Mouse (Mus musculus) limb, embryonic 13.5 days (tissue): ENCODE data around the gene 1700020L24Rik. TPM values are rescaled to one million over a fixed set of nuclear protein-coding genes. Genes with fewer than 3 reads are reported as not detected.

Experiments used
- ATAC-seq: fragments of 200-750 bp; cut with Nextera tagmentation; 2 replicates; pipeline ENCODE4 v1.8.0; 2017; ENCODE audit warnings: low read depth, moderate number of reproducible peaks, moderate TSS enrichment; ENCODE audit not compliant: low FRiP score
- H3K27ac ChIP-seq: fragments of 300-500 bp; sonication (generic); 2 replicates; pipeline ENCODE4 v1.5.1; 2015; ENCODE audit warnings: inconsistent platforms, mild to moderate bottlenecking, moderate library complexity
- H3K27me3 ChIP-seq: fragments of 300-500 bp; sonication (generic); 2 replicates; pipeline ENCODE4 v1.6.1; 2015; ENCODE audit warnings: mild to moderate bottlenecking, inconsistent platforms
- H3K36me3 ChIP-seq: fragments of 300-500 bp; sonication (generic); 2 replicates; pipeline ENCODE4 v1.6.1; 2015; ENCODE audit warnings: inconsistent platforms, mild to moderate bottlenecking, moderate library complexity
- H3K4me1 ChIP-seq: fragments of 300-500 bp; sonication (generic); 2 replicates; pipeline ENCODE4 v1.6.1; 2015; ENCODE audit warnings: inconsistent platforms
- H3K4me2 ChIP-seq: fragments of 300-500 bp; sonication (generic); replicated peaks from 2 replicates; pipeline ENCODE4 v1.6.1; 2015; ENCODE audit warnings: inconsistent platforms, mild to moderate bottlenecking, moderate library complexity
- H3K4me3 ChIP-seq: fragments of 300-500 bp; sonication (generic); 2 replicates; pipeline ENCODE4 v1.5.1; 2015; ENCODE audit warnings: moderate library complexity, mild to moderate bottlenecking, inconsistent platforms
- H3K9ac ChIP-seq: fragments of 300-500 bp; sonication (generic); 2 replicates; pipeline ENCODE4 v1.6.1; 2015; ENCODE audit warnings: mild to moderate bottlenecking, inconsistent platforms
- H3K9me3 ChIP-seq: fragments of 300-500 bp; sonication (generic); 2 replicates; pipeline ENCODE4 v1.6.1; 2016; ENCODE audit warnings: inconsistent platforms
- WGBS: fragments of 180-500 bp; shearing (Covaris S2); methylation state at CpG from one replicate; pipeline ENCODE4 v1.1.7; 2015; 5-methylcytosine and 5-hydroxymethylcytosine counted together
- polyA plus RNA-seq: library from polyadenylated mRNA; unstranded; fragments of >200 nt; fragmentation: Nextera tagmentation; extraction: Ambion mirVana; gene quantifications from 2 replicates; pipeline ENCODE4 v1.2.1, GENCODE M21; 2015

1700020L24Rik gene
- polyA plus RNA-seq, 1 experiment from 2014 or later, result 0.56 TPM

GRCm38 (mm10) chr11:83457912-83458601 is 20.6 kb downstream of the 1700020L24Rik start:
- 39% methylated on average over 9 of the region's 9 CpGs for WGBS
- peaks cover 42% of the 10 kb centered on the region for H3K4me1 ChIP-seq

GRCm38 (mm10) chr11:83461462-83462027 is 24.1 kb downstream of the 1700020L24Rik start:
- Histone ChIP-seq H3K36me3 (no peaks in the 10 kb centered on the region), H3K9me3 (no peaks in the 10 kb centered on the region), H3K27ac (no peak overlapping the region), H3K27me3 (peaks cover 46% of the 10 kb centered on the region), H3K4me3 (peak overlapping the region; percentile 61), H3K4me1 (peaks cover 41% of the 10 kb centered on the region), H3K4me2 (peak overlapping the region; percentile 92), H3K9ac (no peak overlapping the region)
- WGBS, result 65% methylated on average over 10 of the region's 10 CpGs
- ATAC-seq, result no peak

More at GRCm38 (mm10) chr11:83457912-83458601, 20.6 kb downstream of the 1700020L24Rik start:
- Histone ChIP-seq H3K36me3 (no peaks in the 10 kb centered on the region), H3K9ac (no peak overlapping the region), H3K27me3 (peaks cover 26% of the 10 kb centered on the region), H3K4me2 (peak overlapping the region; percentile 19; the same call in 1 of the 2 replicates), H3K4me3 (no peak overlapping the region), H3K9me3 (no peaks in the 10 kb centered on the region), H3K27ac (peak overlapping the region; percentile 18; the same call in 1 of the 2 replicates)
- ATAC-seq, result peak; percentile 44; the same call in 1 of the 2 replicates

- no peaks in the 10 kb centered on the region for H3K36me3 ChIP-seq
- peak within 1 kb of the TSS; percentile 92 for H3K4me2 ChIP-seq
- peak within 1 kb of the TSS; percentile 74 for H3K9ac ChIP-seq
- H3K4me1 ChIP-seq, result peaks cover 45% of the 10 kb centered on the region
- H3K27ac ChIP-seq, result no peak within 1 kb of the TSS
- H3K9me3 ChIP-seq, result no peaks in the 10 kb centered on the region
- peak within 1 kb of the TSS; percentile 61 for H3K4me3 ChIP-seq
- ATAC-seq, result no peak; the same call in 1 of the 2 replicates
- peaks cover 46% of the 10 kb centered on the region for H3K27me3 ChIP-seq
- under 1% methylated on average over 42 of the region's 42 CpGs for WGBS
Measured at GRCm38 (mm10) chr11:83462711-83463244, 25.3 kb downstream of the 1700020L24Rik start, which contains the start of gene Mmp28. TSS of gene Mmp28 (minus strand) at chr11:83463071.

- no peak for ATAC-seq
- Histone ChIP-seq H3K4me1 (peaks cover 37% of the 10 kb centered on the region), H3K27ac (no peak overlapping the region), H3K9me3 (no peaks in the 10 kb centered on the region), H3K4me3 (no peak overlapping the region), H3K4me2 (no peak overlapping the region), H3K36me3 (no peaks in the 10 kb centered on the region), H3K27me3 (peaks cover 37% of the 10 kb centered on the region), H3K9ac (no peak overlapping the region)
- WGBS, result 21% methylated on average over 2 of the region's 2 CpGs
Measured at GRCm38 (mm10) chr11:83465976-83466375, 28.5 kb downstream of the 1700020L24Rik start.

DNA sequence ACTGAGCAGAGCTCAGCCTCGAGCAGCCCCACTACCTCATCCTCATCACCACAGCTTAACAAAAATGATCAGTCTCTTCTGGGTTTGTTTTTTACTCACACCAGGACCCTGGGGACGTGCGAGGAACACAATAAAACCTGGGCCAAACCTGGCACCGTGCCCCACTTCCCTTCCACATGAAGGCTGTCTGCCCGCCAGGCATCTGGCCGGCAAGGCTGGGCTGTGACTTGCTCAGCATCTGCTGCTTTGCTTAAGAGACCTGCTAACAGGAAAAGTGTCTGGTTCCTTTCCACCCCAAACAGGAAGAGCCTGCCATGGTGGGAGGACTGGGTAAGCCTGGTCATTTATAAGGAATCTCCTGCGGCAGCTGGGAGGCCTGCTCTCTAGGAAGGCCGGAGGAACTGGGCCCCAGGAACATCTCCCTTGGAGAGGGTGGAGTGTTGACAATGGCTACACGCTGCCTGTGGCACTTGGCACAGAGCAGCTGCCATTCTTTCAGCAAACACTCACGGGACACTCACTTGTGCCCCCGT is 29.7 kb downstream of the 1700020L24Rik start:
- Histone ChIP-seq H3K27me3 (peaks cover 29% of the 10 kb centered on the region), H3K4me2 (no peak overlapping the region), H3K36me3 (no peaks in the 10 kb centered on the region), H3K4me1 (peaks cover 41% of the 10 kb centered on the region), H3K27ac (no peak overlapping the region; the same call in 1 of the 2 replicates), H3K9me3 (no peaks in the 10 kb centered on the region), H3K9ac (0 out of 2 replicates have a peak overlapping the region, but pooled peaks have one; percentile 19), H3K4me3 (no peak overlapping the region)
- no peak for ATAC-seq
- WGBS, result 31% methylated on average over 11 of the region's 11 CpGs

GRCm38 (mm10) chr11:83468765-83469164 is 31.3 kb downstream of the 1700020L24Rik start:
- peaks cover 29% of the 10 kb centered on the region for H3K4me1 ChIP-seq
- no peaks in the 10 kb centered on the region for H3K36me3 ChIP-seq
- H3K9me3 ChIP-seq, result no peaks in the 10 kb centered on the region
- no peak overlapping the region for H3K9ac ChIP-seq
- ATAC-seq, result no peak
- peaks cover 13% of the 10 kb centered on the region for H3K27me3 ChIP-seq
- no peak overlapping the region for H3K27ac ChIP-seq
- H3K4me2 ChIP-seq, result no peak overlapping the region
- 89% methylated on average over 3 of the region's 3 CpGs for WGBS
- no peak overlapping the region for H3K4me3 ChIP-seq

GRCm38 (mm10) chr11:83471766-83472165 is 34.3 kb downstream of the 1700020L24Rik start:
- 70% methylated on average over 2 of the region's 2 CpGs for WGBS
- Histone ChIP-seq H3K4me2 (peak overlapping the region; percentile 68), H3K9ac (peak overlapping the region; percentile 60; the same call in 1 of the 2 replicates), H3K36me3 (peaks cover 6% of the 10 kb centered on the region), H3K9me3 (no peaks in the 10 kb centered on the region), H3K27ac (0 out of 2 replicates have a peak overlapping the region, but pooled peaks have one; percentile 98), H3K4me1 (peaks cover 30% of the 10 kb centered on the region), H3K4me3 (peak overlapping the region; percentile 85), H3K27me3 (no peaks in the 10 kb centered on the region; the same call in 1 of the 2 replicates)
- ATAC-seq, result no peak

GRCm38 (mm10) chr11:83472324-83473234 is 35.1 kb downstream of the 1700020L24Rik start, which contains the start of gene Taf15:
TSS of gene Taf15 (plus strand) at chr11:83473086.
- peak; percentile 99 for ATAC-seq
- peak within 1 kb of the TSS; percentile 85 for H3K4me3 ChIP-seq
- under 1% methylated on average over 66 of the region's 66 CpGs for WGBS
- peak within 1 kb of the TSS; percentile 98 for H3K27ac ChIP-seq
- H3K36me3 ChIP-seq, result peaks cover 10% of the 10 kb centered on the region
- no peaks in the 10 kb centered on the region for H3K27me3 ChIP-seq
- peaks cover 22% of the 10 kb centered on the region for H3K4me1 ChIP-seq
- H3K9ac ChIP-seq, result peak within 1 kb of the TSS; percentile 92
- H3K9me3 ChIP-seq, result no peaks in the 10 kb centered on the region
- peak within 1 kb of the TSS; percentile 82 for H3K4me2 ChIP-seq

DNA sequence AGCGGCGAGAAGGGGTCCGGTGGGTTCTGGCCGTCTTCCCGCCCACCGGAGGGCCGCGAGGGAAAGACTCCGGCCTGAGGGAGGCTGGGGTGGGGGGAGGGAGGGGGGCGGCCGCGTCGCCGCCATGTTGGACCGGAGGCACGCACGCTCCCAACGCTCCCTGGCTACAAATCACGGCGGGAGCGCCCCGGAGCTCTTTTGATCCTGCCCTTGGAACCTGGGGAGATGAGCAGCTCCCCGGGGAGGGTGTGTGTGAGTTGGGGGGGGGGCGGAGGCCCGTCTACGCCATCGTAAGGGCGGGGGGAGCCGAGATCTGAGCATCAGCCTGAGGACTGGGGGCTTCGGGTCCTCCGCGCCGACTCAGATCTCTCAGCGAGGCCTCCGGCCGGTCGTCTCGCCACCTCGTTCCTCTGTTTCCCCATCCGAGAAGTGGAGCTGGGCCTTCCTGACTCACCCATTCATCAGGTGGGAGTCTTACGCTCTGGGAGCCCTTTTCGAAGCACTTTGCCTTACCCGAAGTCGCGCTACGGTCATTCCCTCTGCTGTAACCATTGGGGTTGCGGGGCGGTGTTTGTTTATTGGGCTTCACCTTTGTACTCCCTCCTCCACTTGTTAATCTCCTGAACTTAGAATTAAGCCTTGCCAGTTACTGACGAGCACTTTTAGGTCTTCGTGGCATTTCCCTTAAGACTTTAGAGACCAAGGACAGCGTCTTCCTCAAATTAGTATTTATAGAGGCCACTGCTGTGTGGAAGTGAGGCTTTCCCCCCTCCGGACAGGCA is 35.9 kb downstream of the 1700020L24Rik start:
- under 1% methylated on average over 36 of the region's 52 CpGs for WGBS
- H3K36me3 ChIP-seq, result peaks cover 14% of the 10 kb centered on the region
- no peaks in the 10 kb centered on the region for H3K27me3 ChIP-seq
- peak overlapping the region; percentile 98 for H3K27ac ChIP-seq
- peak overlapping the region; percentile 82 for H3K4me2 ChIP-seq
- peaks cover 19% of the 10 kb centered on the region for H3K4me1 ChIP-seq
- H3K9me3 ChIP-seq, result no peaks in the 10 kb centered on the region
- peak overlapping the region; percentile 92 for H3K9ac ChIP-seq
- ATAC-seq, result peak; percentile 85
- H3K4me3 ChIP-seq, result peak overlapping the region; percentile 85
